Mouse (Mus musculus) hindbrain, postnatal 0 days (tissue): Measurements from ENCODE around the gene Lrba. TPM values are rescaled to one million over a fixed set of nuclear protein-coding genes. Genes with fewer than 3 reads are reported as not detected.

Experiments
- ATAC-seq: fragments of 200-750 bp; cut with Nextera tagmentation; 2 replicates; pipeline ENCODE4 v1.8.0; 2017; ENCODE audit warnings: mild to moderate bottlenecking, moderate TSS enrichment, moderate library complexity
- DNase-seq: peaks from one replicate; pipeline ENCODE4 v3.0.0-alpha.2; 2015; ENCODE audit warnings: low spot score
- H3K27ac ChIP-seq: fragments of 300-500 bp; sonication (generic); 2 replicates; pipeline ENCODE4 v1.5.1; 2014; ENCODE audit warnings: mild to moderate bottlenecking
- H3K27me3 ChIP-seq: fragments of 300-500 bp; sonication (generic); 2 replicates; pipeline ENCODE4 v1.6.1; 2014; ENCODE audit warnings: low read length, mixed read lengths; ENCODE audit not compliant: insufficient read depth
- H3K36me3 ChIP-seq: fragments of 300-500 bp; sonication (generic); 2 replicates; pipeline ENCODE4 v1.6.1; 2014; ENCODE audit warnings: low read length, mixed read lengths; ENCODE audit not compliant: insufficient read depth
- H3K4me1 ChIP-seq: fragments of 300-500 bp; sonication (generic); 2 replicates; pipeline ENCODE4 v1.6.1; 2014; ENCODE audit warnings: antibody characterized with exemption, low read length, mixed read lengths; ENCODE audit not compliant: insufficient read depth
- H3K4me2 ChIP-seq: fragments of 300-500 bp; sonication (generic); 2 replicates; pipeline ENCODE4 v1.6.1; 2014; ENCODE audit warnings: low read depth, mild to moderate bottlenecking, low read length, moderate library complexity, mixed read lengths
- H3K4me3 ChIP-seq: fragments of 300-500 bp; sonication (generic); 2 replicates; pipeline ENCODE4 v1.5.1; 2014; ENCODE audit warnings: low read length
- H3K9ac ChIP-seq: fragments of 300-500 bp; sonication (generic); replicated peaks from 2 replicates; pipeline ENCODE4 v1.6.1; 2014; ENCODE audit warnings: mild to moderate bottlenecking, low read length, moderate library complexity, mixed read lengths
- H3K9me3 ChIP-seq: fragments of 300-500 bp; sonication (generic); 2 replicates; pipeline ENCODE4 v1.6.1; 2016; ENCODE audit warnings: low read length, mixed read lengths
- CTCF ChIP-seq: IDR thresholded peaks from 2 replicates; pipeline ENCODE4 v1.5.1; 2016; ENCODE audit warnings: antibody characterized with exemption, control low read depth, low read depth
- WGBS: fragments of 180-500 bp; shearing (Covaris S2); extraction: QIAGEN DNeasy Blood & Tissue Kit; methylation state at CpG from one replicate; pipeline ENCODE4 v1.1.7; 2014; 5-methylcytosine and 5-hydroxymethylcytosine counted together
- polyA plus RNA-seq: library from polyadenylated mRNA; unstranded; fragments of >200 nt; fragmentation: Nextera tagmentation; extraction: Ambion mirVana; gene quantifications from 2 replicates; pipeline ENCODE4 v1.2.1, GENCODE M21; 2015
- total RNA-seq: library from RNA; depleted of rRNA; stranded (reverse); fragments of >200 nt; gene quantifications from 2 replicates; pipeline ENCODE4 v1.2.3, GENCODE M21; 2014

The Lrba gene
- total and polyA plus RNA-seq, 2 experiments from 2014 or later, result 5.5 to 36.6 TPM

GRCm38 (mm10) chr3:86546471-86547250 is 322.2 kb downstream of the Lrba start:
- Histone ChIP-seq H3K9ac (peak overlapping the region; percentile 59), H3K27ac (peak overlapping the region; percentile 82), H3K4me2 (peak overlapping the region; percentile 62), H3K4me1 (0 out of 2 replicates have a peak, but pooled peaks cover 3% of the 10 kb centered on the region), H3K9me3 (no peaks in the 10 kb centered on the region), H3K27me3 (peaks cover 5% of the 10 kb centered on the region; the same call in 1 of the 2 replicates), H3K36me3 (no peaks in the 10 kb centered on the region), H3K4me3 (peak overlapping the region; percentile 49)
- TF ChIP-seq CTCF, result no peak
- 3% methylated on average over 45 of the region's 45 CpGs for WGBS
- peak; percentile 66 for DNase-seq
- ATAC-seq, result no peak

GRCm38 (mm10) chr3:86547251-86547791 is 322.8 kb downstream of the Lrba start:
- peaks cover 5% of the 10 kb centered on the region; the same call in 1 of the 2 replicates for H3K27me3 ChIP-seq

GRCm38 (mm10) chr3:86548091-86549015 is 323.9 kb downstream of the Lrba start, which contains the start of gene Mab21l2:
TSS of gene Mab21l2 (minus strand) at chr3:86548629.
- H3K27ac ChIP-seq, result peak within 1 kb of the TSS; percentile 82
- peak within 1 kb of the TSS; percentile 49 for H3K4me3 ChIP-seq
- DNase-seq (peak; percentile 79), ATAC-seq (peak; percentile 91)
- H3K4me1 ChIP-seq, result 0 out of 2 replicates have a peak, but pooled peaks cover 3% of the 10 kb centered on the region
- peak within 1 kb of the TSS; percentile 62 for H3K4me2 ChIP-seq
- H3K36me3 ChIP-seq, result no peaks in the 10 kb centered on the region
- WGBS, result 8% methylated on average over 25 of the region's 25 CpGs
- H3K9me3 ChIP-seq, result no peaks in the 10 kb centered on the region
- peak within 1 kb of the TSS; percentile 59 for H3K9ac ChIP-seq
- TF ChIP-seq CTCF, result peak; percentile 37
- H3K27me3 ChIP-seq, result peaks cover 5% of the 10 kb centered on the region; the same call in 1 of the 2 replicates

More at GRCm38 (mm10) chr3:86547251-86547791, 322.8 kb downstream of the Lrba start:
- Histone ChIP-seq H3K9ac (peak overlapping the region; percentile 59), H3K4me3 (peak overlapping the region; percentile 49), H3K4me1 (0 out of 2 replicates have a peak, but pooled peaks cover 3% of the 10 kb centered on the region), H3K9me3 (no peaks in the 10 kb centered on the region), H3K27ac (peak overlapping the region; percentile 82), H3K4me2 (peak overlapping the region; percentile 62), H3K36me3 (no peaks in the 10 kb centered on the region)
- WGBS, result 7% methylated on average over 42 of the region's 42 CpGs
- no peak for TF ChIP-seq CTCF
- ATAC-seq (peak; percentile 9; the same call in 1 of the 2 replicates), DNase-seq (no peak)

GRCm38 (mm10) chr3:86550301-86551010 is 326.0 kb downstream of the Lrba start:
- no peak for TF ChIP-seq CTCF
- Histone ChIP-seq H3K27me3 (peaks cover 5% of the 10 kb centered on the region; the same call in 1 of the 2 replicates), H3K36me3 (no peaks in the 10 kb centered on the region), H3K27ac (peak overlapping the region; percentile 65), H3K4me2 (peak overlapping the region; percentile 56), H3K9me3 (no peaks in the 10 kb centered on the region), H3K9ac (peak overlapping the region; percentile 46), H3K4me3 (peak overlapping the region; percentile 29), H3K4me1 (0 out of 2 replicates have a peak, but pooled peaks cover 3% of the 10 kb centered on the region)
- ATAC-seq (0 out of 2 replicates have a peak, but pooled peaks have one; percentile 27), DNase-seq (no peak)
- 20% methylated on average over 22 of the region's 22 CpGs for WGBS

- Histone ChIP-seq H3K27me3 (peaks cover 5% of the 10 kb centered on the region; the same call in 1 of the 2 replicates), H3K4me3 (peak overlapping the region; percentile 29; the same call in 1 of the 2 replicates)
- 29% methylated on average over 8 of the region's 8 CpGs for WGBS
These were observed 326.7 kb downstream of the Lrba start for GRCm38 (mm10) chr3:86551011-86551728.

More at GRCm38 (mm10) chr3:86551011-86551728, 326.7 kb downstream of the Lrba start:
- ATAC-seq (no peak), DNase-seq (no peak)
- 0 out of 2 replicates have a peak, but pooled peaks cover 3% of the 10 kb centered on the region for H3K4me1 ChIP-seq
- H3K9me3 ChIP-seq, result no peaks in the 10 kb centered on the region
- H3K36me3 ChIP-seq, result no peaks in the 10 kb centered on the region
- peak overlapping the region; percentile 17; the same call in 1 of the 2 replicates for H3K9ac ChIP-seq
- H3K4me2 ChIP-seq, result peak overlapping the region; percentile 56
- no peak for TF ChIP-seq CTCF
- H3K27ac ChIP-seq, result peak overlapping the region; percentile 65
